Comparison of ENCODE assay signal across 15 mouse cellular contexts in the genomic region with DNA sequence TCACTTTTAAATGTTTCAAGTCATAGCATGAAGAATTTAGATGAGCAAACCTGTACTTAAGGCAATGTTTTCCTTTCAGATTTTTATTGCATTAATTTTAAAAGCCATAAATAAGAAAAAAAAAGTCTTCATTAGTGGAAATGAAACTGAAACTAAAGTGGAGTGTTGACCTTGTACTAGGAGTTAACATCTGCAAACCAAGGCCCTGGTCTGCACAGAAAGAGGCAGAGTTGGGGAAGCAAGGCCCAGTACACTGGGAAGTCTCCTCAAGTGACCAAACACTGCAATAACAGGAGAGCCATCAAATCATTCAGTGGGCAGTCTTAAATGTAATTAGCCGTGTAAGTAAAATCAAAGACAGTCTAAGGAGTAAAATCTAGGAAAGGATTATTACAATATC. TPM values are rescaled to one million over a fixed set of nuclear protein-coding genes. Genes with fewer than 3 reads are reported as not detected.
A peak's percentile ranks its signal among the peaks of the same experiment; 100 is the strongest.
DNase-seq lines count a peak whose midpoint lies in the region; ATAC-seq and TF ChIP-seq lines count a peak whose summit lies in the region.
"Had no signal": no experiment of that assay in that cellular context is flagged by ENCODE, and none has a peak within 500 bp of the region (broad histone marks: within the 10 kb centered on the region; RNA-seq: fewer than 3 reads in every experiment).

No protein-coding gene starts in this region.

- no peak; a peak in 1 of 4 replicates for TF ChIP-seq CTCF in CH12.LX (conservative IDR thresholded peaks at IDR 0.05 in 1 of 2, IDR thresholded peaks at IDR 0.05 in 1 of 2; ENCODE audit: low read depth in 2 of 2, low read length in 2 of 2)
- no peak for TF ChIP-seq CTCF in bone marrow macrophage, adult 2 months (IDR thresholded peaks at IDR 0.05; ENCODE audit: low read depth, low read length)
- TF ChIP-seq CTCF in thymus, adult 2 months (IDR thresholded peaks at IDR 0.05; ENCODE audit: borderline replicate concordance, control insufficient read depth, extremely low read depth, insufficient read depth, low read length, poor library complexity) = no peak

- 0 out of 2 replicates have a peak, but pooled peaks have one; percentile 16 for TF ChIP-seq POLR2A in CH12.LX (IDR thresholded peaks at IDR 0.05; ENCODE audit: low read depth, low read length)
- no peak for TF ChIP-seq POLR2A in bone marrow macrophage, adult 2 months (IDR thresholded peaks at IDR 0.05; ENCODE audit: borderline replicate concordance, low read depth, low read length)
- TF ChIP-seq POLR2A in thymus, adult 2 months (IDR thresholded peaks at IDR 0.05; ENCODE audit: control insufficient read depth, extremely low read depth, insufficient read depth, low read length, poor library complexity) = no peak

- ATAC-seq in limb, embryonic 11.5 days (ENCODE audit: insufficient number of reproducible peaks, low FRiP score, low TSS enrichment, low read depth) = no peak
- ATAC-seq: Patski had no signal

- H3K9me3 ChIP-seq in limb, embryonic 11.5 days (ENCODE audit: control insufficient read depth, low read length) = no peaks in the 10 kb centered on the region
- H3K9me3 ChIP-seq in limb, embryonic 10.5 days (replicated peaks) = no peaks in the 10 kb centered on the region
- H3K9me3 ChIP-seq in CH12.LX (replicated peaks; ENCODE audit: low read length) = no peaks in the 10 kb centered on the region
- H3K9me3 ChIP-seq in megakaryocyte, embryonic 14.5 days = no peaks in the 10 kb centered on the region
- H3K9me3 ChIP-seq in forebrain, embryonic 10.5 days = no peaks in the 10 kb centered on the region
- H3K9me3 ChIP-seq: liver, embryonic 13.5 days had no signal

- no peak overlapping the region for H3K4me3 ChIP-seq in limb, embryonic 11.5 days (ENCODE audit: low read depth, low read length)
- H3K4me3 ChIP-seq in limb, embryonic 10.5 days = no peak overlapping the region
- H3K4me3 ChIP-seq in CH12.LX (replicated peaks in 1 of 3; ENCODE audit: low read depth in 2 of 3, low read length in 2 of 3, poor library complexity in 1 of 3) = peak overlapping the region in 1 of 3 experiments; percentile 6
- H3K4me3 ChIP-seq in bone marrow macrophage, adult 2 months (ENCODE audit: insufficient read depth, low read length) = no peak overlapping the region
- H3K4me3 ChIP-seq in megakaryocyte, embryonic 14.5 days (replicated peaks) = peak overlapping the region; percentile 84
- H3K4me3 ChIP-seq in forebrain, embryonic 10.5 days = no peak overlapping the region
- H3K4me3 ChIP-seq in thymus, adult 2 months (ENCODE audit: control insufficient read depth, insufficient read depth, low read length) = no peak overlapping the region
- H3K4me3 ChIP-seq: liver, embryonic 13.5 days had no signal

- H3K36me3 ChIP-seq in limb, embryonic 11.5 days (ENCODE audit: control insufficient read depth, insufficient read depth, low read length) = no peaks in the 10 kb centered on the region
- H3K36me3 ChIP-seq in limb, embryonic 10.5 days = peaks cover 3% of the 10 kb centered on the region; the same call in 1 of the 2 replicates
- H3K36me3 ChIP-seq in CH12.LX (replicated peaks in 1 of 2; ENCODE audit: control insufficient read depth in 1 of 2, insufficient read depth in 1 of 2, low read length in 1 of 2) = peaks cover 0 to 11% of the 10 kb centered on the region in 2 experiments
- peaks cover 5% of the 10 kb centered on the region for H3K36me3 ChIP-seq in megakaryocyte, embryonic 14.5 days (replicated peaks; ENCODE audit: low read length)
- H3K36me3 ChIP-seq in forebrain, embryonic 10.5 days (replicated peaks) = no peaks in the 10 kb centered on the region
- no peaks in the 10 kb centered on the region for H3K36me3 ChIP-seq in thymus, adult 2 months (ENCODE audit: control insufficient read depth, insufficient read depth, low read length)
- H3K36me3 ChIP-seq: liver, embryonic 13.5 days had no signal

- in situ Hi-C loops in CH12.LX (cut with MboI; ENCODE audit: low pct_ligation_motif_present, low pct_unique_long_range_greater_than_20kb, low sequenced_read_pairs) = no loop called here

- peaks cover 57% of the 10 kb centered on the region for H3K79me2 ChIP-seq in CH12.LX (replicated peaks; ENCODE audit: control insufficient read depth, extremely low read depth, insufficient read depth, poor library complexity, severe bottlenecking)

- H3K27me3 ChIP-seq in limb, embryonic 11.5 days (ENCODE audit: control insufficient read depth, insufficient read depth, low read length) = no peaks in the 10 kb centered on the region
- H3K27me3 ChIP-seq in limb, embryonic 10.5 days (ENCODE audit: low read depth, poor library complexity, severe bottlenecking) = no peaks in the 10 kb centered on the region
- no peaks in the 10 kb centered on the region for H3K27me3 ChIP-seq in CH12.LX (replicated peaks)
- no peaks in the 10 kb centered on the region for H3K27me3 ChIP-seq in megakaryocyte, embryonic 14.5 days (replicated peaks)
- no peaks in the 10 kb centered on the region for H3K27me3 ChIP-seq in forebrain, embryonic 10.5 days (ENCODE audit: poor library complexity, severe bottlenecking)
- no peaks in the 10 kb centered on the region for H3K27me3 ChIP-seq in thymus, adult 2 months (ENCODE audit: control insufficient read depth, insufficient read depth, low read length)
- H3K27me3 ChIP-seq: liver, embryonic 13.5 days; Patski had no signal

- WGBS in limb, embryonic 11.5 days = 9% methylated on average over 1 of the region's 1 CpGs
- 24% methylated on average over 1 of the region's 1 CpGs for WGBS in limb, embryonic 10.5 days
- 69% methylated on average over 1 of the region's 1 CpGs for WGBS in forebrain, embryonic 10.5 days
- WGBS in thymus, adult 2 months = 38% methylated on average over 1 of the region's 1 CpGs

- no peak for DNase-seq in limb, embryonic 11.5 days (ENCODE audit: low spot score)
- no peak for DNase-seq in limb, embryonic 10.5 days (ENCODE audit: low spot score)
- peak; percentile 70 for DNase-seq in CH12.LX (ENCODE audit: extremely low read depth)
- DNase-seq in forebrain, embryonic 10.5 days (ENCODE audit: extremely low spot score, low spot score) = no peak
- DNase-seq in thymus, adult 2 months = no peak
- DNase-seq: cerebellum, adult 11-12 months; gastrocnemius, postnatal 10 days; heart, postnatal 14 days; kidney, adult 8-10 months; layer of hippocampus, postnatal 36 days; liver, embryonic 13.5 days; lung, postnatal 4 days had no signal

- no peak overlapping the region for H3K9ac ChIP-seq in limb, embryonic 11.5 days (ENCODE audit: low read length)
- H3K9ac ChIP-seq in CH12.LX (ENCODE audit: insufficient read depth, low read depth) = peak overlapping the region; percentile 45
- H3K9ac ChIP-seq: liver, embryonic 13.5 days had no signal

- TF ChIP-seq EP300 in CH12.LX (IDR thresholded peaks at IDR 0.05; ENCODE audit: low read length) = peak; percentile 87

- H3K27ac ChIP-seq in limb, embryonic 11.5 days (replicated peaks; ENCODE audit: low read depth, low read length) = 0 out of 2 replicates have a peak overlapping the region, but pooled peaks have one; percentile 42
- H3K27ac ChIP-seq in limb, embryonic 10.5 days = no peak overlapping the region
- H3K27ac ChIP-seq in CH12.LX (ENCODE audit: insufficient read depth, low read depth) = peak overlapping the region; percentile 65
- H3K27ac ChIP-seq in bone marrow macrophage, adult 2 months (ENCODE audit: insufficient read depth, low read depth, low read length) = peak overlapping the region; percentile 64
- H3K27ac ChIP-seq in forebrain, embryonic 10.5 days = no peak overlapping the region
- H3K27ac ChIP-seq in thymus, adult 2 months (ENCODE audit: control insufficient read depth, insufficient read depth, low read length) = no peak overlapping the region
- H3K27ac ChIP-seq: liver, embryonic 13.5 days had no signal

- H3K4me2 ChIP-seq in limb, embryonic 11.5 days (ENCODE audit: low read depth, severe bottlenecking) = no peak overlapping the region
- H3K4me2 ChIP-seq in CH12.LX (ENCODE audit: insufficient read depth, low read depth, poor library complexity, severe bottlenecking) = peak overlapping the region; percentile 74
- H3K4me2 ChIP-seq: liver, embryonic 13.5 days had no signal

- dilution Hi-C loops in CH12.LX (cut with MboI; ENCODE audit: extremely low pct_ligation_motif_present, extremely low pct_unique_long_range_greater_than_20kb, low sequenced_read_pairs) = no loop called here

- H3K4me1 ChIP-seq in limb, embryonic 11.5 days (ENCODE audit: control insufficient read depth, insufficient read depth, low read length) = peaks cover 17% of the 10 kb centered on the region
- H3K4me1 ChIP-seq in limb, embryonic 10.5 days = peaks cover 58% of the 10 kb centered on the region
- peaks cover 30 to 87% of the 10 kb centered on the region in 2 experiments for H3K4me1 ChIP-seq in CH12.LX (ENCODE audit: control insufficient read depth in 1 of 2, insufficient read depth in 2 of 2)
- H3K4me1 ChIP-seq in bone marrow macrophage, adult 2 months (ENCODE audit: control insufficient read depth, insufficient read depth, low read length) = peaks cover 30% of the 10 kb centered on the region
- H3K4me1 ChIP-seq in megakaryocyte, embryonic 14.5 days = peaks cover 62% of the 10 kb centered on the region
- peaks cover 42% of the 10 kb centered on the region for H3K4me1 ChIP-seq in forebrain, embryonic 10.5 days
- peaks cover 2% of the 10 kb centered on the region; the same call in 1 of the 2 replicates for H3K4me1 ChIP-seq in thymus, adult 2 months (replicated peaks; ENCODE audit: control insufficient read depth, insufficient read depth, low read length)

- peak; percentile 17 for TF ChIP-seq RAD21 in CH12.LX (IDR thresholded peaks at IDR 0.05; ENCODE audit: low read depth, low read length)

TF ChIP-seq in CH12.LX, 34 proteins besides CTCF, POLR2A, EP300 and RAD21 (continues in another document):
- no peak for TF ChIP-seq CHD2 (IDR thresholded peaks at IDR 0.05; ENCODE audit: low read length)
- peak; percentile 33 for TF ChIP-seq SMC3 (IDR thresholded peaks at IDR 0.05; ENCODE audit: low read depth, low read length)
- TF ChIP-seq USF2 (conservative IDR thresholded peaks at IDR 0.05; ENCODE audit: low read depth, low read length) = no peak
- TF ChIP-seq NRF1 (IDR thresholded peaks at IDR 0.05; ENCODE audit: low read depth, low read length) = no peak
- TF ChIP-seq MAFK (IDR thresholded peaks at IDR 0.05; ENCODE audit: insufficient replicate concordance, low read length) = no peak
- TF ChIP-seq TCF12 (IDR thresholded peaks at IDR 0.05; ENCODE audit: low read depth, low read length) = 0 out of 2 replicates have a peak, but pooled peaks have one; percentile 54

RNA-seq across cellular contexts. Expression of a gene that starts 38.3 kb away (rescaled TPM):
- polyA plus RNA-seq in limb, embryonic 11.5 days (2014; fragmentation: Nextera tagmentation; extraction: Ambion mirVana) = 65.7 and 72.7 TPM in 2 replicates
- polyA plus RNA-seq in limb, embryonic 10.5 days (2016; fragmentation: Nextera tagmentation; extraction: Ambion mirVana) = 34.3 and 47.4 TPM in 2 replicates
- total RNA-seq in CH12.LX (2012; rRNA removed) (63.4 and 71.7 TPM in 2 replicates), CH12.LX (2014; rRNA removed) (143 and 153 TPM in 2 replicates)
- 130 and 134 TPM in 2 replicates for polyA plus RNA-seq in CH12.LX (2012; ENCODE audit: insufficient read length, low read depth)
- polyA plus RNA-seq in bone marrow macrophage, adult 2 months (2012; ENCODE audit: insufficient read depth, insufficient read length, missing spikeins) = 97.9 and 102 TPM in 2 replicates
- polyA plus RNA-seq in megakaryocyte, embryonic 14.5 days (2012; ENCODE audit: insufficient read depth, low replicate concordance) = 42.7 and 107 TPM in 2 replicates
- 28.0 and 28.7 TPM in 2 replicates for polyA plus RNA-seq in forebrain, embryonic 10.5 days (2016; fragmentation: Nextera tagmentation; extraction: Ambion mirVana)
- 5.6 and 12.3 TPM in 2 replicates for polyA plus RNA-seq in thymus, adult 2 months (2012; rRNA removed)

Comparison
In these comparisons a context has a peak if more than half of its experiments do, and no peak if none do; other contexts are left out.
1. H3K27ac ChIP-seq: peak in limb, embryonic 11.5 days (single experiment), CH12.LX (single experiment) and bone marrow macrophage, adult 2 months (single experiment); none in limb, embryonic 10.5 days (single experiment), forebrain, embryonic 10.5 days (single experiment) and thymus, adult 2 months (single experiment).